Mouse (Mus musculus): ENCODE measurements around the gene Gm8926.
"Not testable (repeated sequence)": the region's sequence is repeated elsewhere in the genome, so short reads cannot be mapped to it uniquely, and the experiment has no call there.

Gm8926 gene

GRCm38 (mm10) chr5:11770248-11770647 lies at the start of gene Gm8926:
Gm8926 (plus strand) TSS chr5:11770548.
- DNase-seq, result not testable (repeated sequence)
